Mouse (Mus musculus): ENCODE data around the gene Med15.

- no peak for TF ChIP-seq EP300 (optimal IDR thresholded peaks at IDR 0.05)
- TF ChIP-seq CTCF (IDR thresholded peaks at IDR 0.05; ENCODE audit: low read depth), result no peak
Measured at GRCm38 (mm10) chr16:17721114-17721808, 11.4 kb downstream of the Med15 start.

Measured in stomach, postnatal 0 days (tissue).